Mouse (Mus musculus) embryonic facial prominence, embryonic 13.5 days (tissue): ENCODE results near the gene Cox5a. TPM values are rescaled to one million over a fixed set of nuclear protein-coding genes. Genes with fewer than 3 reads are reported as not detected.

ENCODE experiments used
- ATAC-seq: fragments of 200-750 bp; cut with Nextera tagmentation; 2 replicates; pipeline ENCODE4 v1.8.0; 2017; ENCODE audit warnings: low read depth; ENCODE audit not compliant: insufficient number of reproducible peaks, insufficient read depth, low FRiP score, low TSS enrichment
- H3K27ac ChIP-seq: fragments of 300-500 bp; sonication (generic); 2 replicates; pipeline ENCODE4 v1.5.1; 2015; ENCODE audit warnings: moderate library complexity, mild to moderate bottlenecking, inconsistent platforms
- H3K27me3 ChIP-seq: fragments of 300-500 bp; sonication (generic); 2 replicates; pipeline ENCODE4 v1.6.1; 2015; ENCODE audit warnings: mild to moderate bottlenecking, inconsistent platforms
- H3K36me3 ChIP-seq: fragments of 300-500 bp; sonication (generic); 2 replicates; pipeline ENCODE4 v1.6.1; 2015; ENCODE audit warnings: mild to moderate bottlenecking, inconsistent platforms
- H3K4me1 ChIP-seq: fragments of 300-500 bp; sonication (generic); 2 replicates; pipeline ENCODE4 v1.6.1; 2015; ENCODE audit warnings: inconsistent platforms
- H3K4me2 ChIP-seq: fragments of 300-500 bp; sonication (generic); 2 replicates; pipeline ENCODE4 v1.6.1; 2015; ENCODE audit warnings: moderate library complexity, mild to moderate bottlenecking, inconsistent platforms
- H3K4me3 ChIP-seq: fragments of 300-500 bp; sonication (generic); 2 replicates; pipeline ENCODE4 v1.5.1; 2015; ENCODE audit warnings: mild to moderate bottlenecking, inconsistent platforms
- H3K9ac ChIP-seq: fragments of 300-500 bp; sonication (generic); 2 replicates; pipeline ENCODE4 v1.6.1; 2015; ENCODE audit warnings: mild to moderate bottlenecking, inconsistent platforms
- H3K9me3 ChIP-seq: fragments of 300-500 bp; sonication (generic); 2 replicates; pipeline ENCODE4 v1.6.1; 2016; ENCODE audit warnings: inconsistent platforms
- WGBS: fragments of 180-500 bp; shearing (Covaris S2); methylation state at CpG from one replicate; pipeline ENCODE4 v1.1.7; 2015; ENCODE audit warnings: mixed read lengths; 5-methylcytosine and 5-hydroxymethylcytosine counted together
- polyA plus RNA-seq: library from polyadenylated mRNA; unstranded; fragments of >200 nt; fragmentation: Nextera tagmentation; extraction: Ambion mirVana; gene quantifications from 2 replicates; pipeline ENCODE4 v1.2.1, GENCODE M21; 2015

The Cox5a gene
- polyA plus RNA-seq, 1 experiment from 2014 or later: 528 TPM

DNA sequence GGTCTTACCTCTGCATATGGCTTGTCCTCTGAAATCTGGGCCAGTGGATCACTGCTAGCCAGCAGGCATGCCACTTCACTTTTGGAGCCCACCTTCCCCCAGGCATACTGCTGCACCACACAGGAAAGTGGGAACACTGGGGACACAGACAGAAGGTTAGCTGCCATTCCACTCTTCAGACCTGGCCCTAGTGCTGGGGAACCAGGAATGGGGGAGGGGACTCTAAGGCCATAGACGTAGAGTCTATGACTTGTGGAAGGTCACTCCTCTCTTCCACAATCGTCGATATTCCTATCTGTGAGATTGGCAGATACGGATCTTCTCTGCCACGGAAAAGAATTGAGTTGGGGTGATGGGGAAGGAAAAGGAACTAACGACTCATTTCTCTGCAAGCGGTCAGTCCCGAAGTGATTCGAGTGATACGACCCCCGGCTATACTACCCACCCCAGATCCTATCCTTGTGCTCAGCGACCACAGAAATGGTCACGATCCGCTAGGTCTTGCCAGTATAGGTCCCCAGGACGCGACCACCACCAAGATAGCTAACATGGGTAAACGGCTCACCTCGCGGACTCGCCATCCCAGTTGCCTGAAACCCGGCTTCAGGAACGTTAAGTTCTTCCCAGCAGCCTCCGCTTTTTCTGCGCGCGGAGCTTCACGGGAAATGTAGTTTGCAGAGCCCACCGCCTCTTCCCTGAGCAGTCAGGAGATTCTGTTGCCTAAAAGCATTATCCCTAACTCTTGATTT, 31.2 kb downstream of the Cox5a start, which contains the start of gene Mpi:
TSS of gene Mpi (minus strand) at position 625 of the 749 bp plus-strand sequence.
- H3K4me3 ChIP-seq: peak within 1 kb of the TSS; percentile 66
- peak within 1 kb of the TSS; percentile 84 for H3K4me2 ChIP-seq
- 0% methylated on average over 28 of the region's 28 CpGs for WGBS
- H3K27me3 ChIP-seq: no peaks in the 10 kb centered on the region
- no peak within 1 kb of the TSS for H3K27ac ChIP-seq
- peak within 1 kb of the TSS; percentile 79 for H3K9ac ChIP-seq
- H3K4me1 ChIP-seq: peaks cover 7% of the 10 kb centered on the region
- H3K9me3 ChIP-seq: no peaks in the 10 kb centered on the region
- no peak for ATAC-seq
- H3K36me3 ChIP-seq: peaks cover 32% of the 10 kb centered on the region

DNA sequence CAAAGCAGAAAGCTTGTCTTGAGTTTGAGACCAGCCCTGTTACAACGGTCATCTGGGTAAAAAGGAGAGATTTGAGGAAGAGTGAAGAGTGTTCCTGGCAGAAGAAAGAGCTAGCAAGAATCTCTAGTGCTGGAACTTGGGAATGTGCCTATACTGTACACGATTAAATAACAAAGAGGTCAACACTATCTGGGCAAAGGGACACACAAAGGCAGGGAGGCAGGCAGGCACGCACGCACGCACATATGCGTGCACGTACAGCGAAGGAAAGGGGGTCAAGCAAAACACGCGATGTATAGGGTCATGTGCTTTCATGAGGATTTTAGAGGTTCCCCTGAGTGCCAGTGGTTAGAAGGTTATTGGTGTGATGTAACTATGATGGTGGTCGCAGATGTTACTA, 32.0 kb downstream of the Cox5a start:
- Histone ChIP-seq H3K4me1 (peaks cover 7% of the 10 kb centered on the region), H3K4me2 (no peak overlapping the region)

DNA sequence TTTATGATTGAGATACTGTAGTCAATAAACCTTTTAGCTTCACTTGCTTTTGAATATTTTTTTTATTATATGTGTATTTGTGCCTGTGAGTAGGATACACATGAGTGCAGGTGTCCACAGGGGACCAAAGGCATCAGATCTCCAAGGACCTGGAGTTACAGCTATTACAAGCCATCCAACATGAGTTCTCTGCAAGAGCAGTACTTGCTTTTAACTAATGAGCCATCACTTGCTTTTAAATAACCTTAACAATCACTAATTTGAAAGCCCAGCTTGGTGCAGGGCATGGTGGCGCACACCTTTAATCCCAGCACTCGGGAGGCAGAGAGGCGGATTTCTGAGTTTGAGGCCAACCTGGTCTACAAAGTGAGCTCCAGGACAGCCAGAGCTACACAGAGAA, 33.7 kb downstream of the Cox5a start:
- Histone ChIP-seq H3K27ac (no peak overlapping the region), H3K4me3 (no peak overlapping the region), H3K36me3 (peaks cover 8% of the 10 kb centered on the region), H3K9ac (no peak overlapping the region), H3K4me2 (no peak overlapping the region), H3K27me3 (no peaks in the 10 kb centered on the region; the same call in 1 of the 2 replicates), H3K9me3 (no peaks in the 10 kb centered on the region), H3K4me1 (peaks cover 7% of the 10 kb centered on the region)
- 44% methylated on average over 3 of the region's 3 CpGs for WGBS
- no peak for ATAC-seq

More for the DNA sequence above, 32.0 kb downstream of the Cox5a start:
- H3K4me3 ChIP-seq: no peak overlapping the region
- no peak overlapping the region for H3K27ac ChIP-seq
- 71% methylated on average over 11 of the region's 11 CpGs for WGBS
- ATAC-seq: no peak
- H3K36me3 ChIP-seq: peaks cover 24% of the 10 kb centered on the region
- no peaks in the 10 kb centered on the region for H3K9me3 ChIP-seq
- H3K27me3 ChIP-seq: no peaks in the 10 kb centered on the region
- H3K9ac ChIP-seq: no peak overlapping the region

DNA sequence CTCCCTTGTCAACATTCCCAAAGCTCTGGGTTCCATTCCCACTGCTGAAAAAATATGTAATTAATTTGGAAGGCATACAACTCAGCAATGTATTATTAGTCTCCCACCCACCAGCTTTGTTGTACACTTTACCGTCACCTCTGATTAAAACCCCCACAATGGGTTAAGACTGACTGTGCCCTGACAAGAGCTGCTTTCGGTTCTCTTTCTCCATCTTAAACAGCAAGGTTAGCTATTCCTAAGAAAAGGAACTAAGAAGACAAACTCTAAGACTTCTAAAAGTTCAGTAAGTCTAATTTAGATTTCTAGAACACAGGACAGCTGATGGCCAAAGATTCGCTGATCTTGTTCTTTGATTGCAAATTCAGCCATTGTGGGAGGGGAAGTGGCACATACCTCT, 36.1 kb downstream of the Cox5a start:
- H3K9me3 ChIP-seq: no peaks in the 10 kb centered on the region
- H3K36me3 ChIP-seq: no peaks in the 10 kb centered on the region
- no peak overlapping the region for H3K4me2 ChIP-seq
- no peak overlapping the region for H3K27ac ChIP-seq
- 72% methylated on average over 3 of the region's 3 CpGs for WGBS
- no peak for ATAC-seq
- no peaks in the 10 kb centered on the region; the same call in 1 of the 2 replicates for H3K27me3 ChIP-seq
- peaks cover 15% of the 10 kb centered on the region for H3K4me1 ChIP-seq
- no peak overlapping the region for H3K4me3 ChIP-seq
- H3K9ac ChIP-seq: no peak overlapping the region

DNA sequence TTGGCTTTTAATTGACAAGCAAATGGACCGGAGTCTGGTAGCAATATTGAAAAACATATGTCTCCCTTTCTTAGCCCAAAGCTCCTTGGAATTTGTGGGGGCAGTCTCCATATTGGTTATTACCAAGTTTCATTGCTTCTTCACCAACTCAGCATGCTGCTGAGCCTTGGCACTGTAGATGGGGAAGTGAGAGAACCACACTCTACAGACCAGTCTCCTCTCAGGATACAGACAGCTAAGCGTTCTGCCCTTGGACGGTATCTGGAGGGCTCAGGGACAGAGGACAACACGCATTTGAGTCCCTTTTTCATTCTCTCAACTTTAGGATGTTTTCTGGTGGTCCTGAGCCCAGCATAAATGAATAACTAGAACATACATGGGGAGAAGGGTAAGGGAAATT, 37.6 kb downstream of the Cox5a start:
- Histone ChIP-seq H3K36me3 (no peaks in the 10 kb centered on the region), H3K9me3 (no peaks in the 10 kb centered on the region), H3K4me1 (peaks cover 26% of the 10 kb centered on the region), H3K27me3 (no peaks in the 10 kb centered on the region; the same call in 1 of the 2 replicates), H3K27ac (no peak overlapping the region), H3K4me3 (no peak overlapping the region), H3K9ac (no peak overlapping the region), H3K4me2 (no peak overlapping the region)
- 85% methylated on average over 4 of the region's 4 CpGs for WGBS
- no peak for ATAC-seq

DNA sequence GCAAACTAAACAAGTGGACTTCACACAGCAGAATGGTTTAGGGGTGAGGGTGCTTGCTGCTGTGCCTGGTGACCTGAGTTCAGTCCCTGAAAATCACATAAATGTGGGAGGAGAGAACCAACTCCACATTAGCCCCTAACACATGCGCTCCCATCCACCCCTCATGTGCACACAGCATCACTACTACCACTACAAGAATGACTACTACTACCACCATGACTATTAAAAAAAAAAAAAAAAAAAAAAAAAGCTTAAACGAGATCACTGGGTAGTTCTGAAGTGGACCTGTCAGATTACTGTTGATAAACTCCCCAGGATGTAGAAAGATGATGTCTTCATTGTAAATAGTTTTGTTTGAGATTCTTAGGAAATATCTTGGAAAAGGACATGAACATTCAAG, 38.5 kb downstream of the Cox5a start:
- H3K27me3 ChIP-seq: no peaks in the 10 kb centered on the region; the same call in 1 of the 2 replicates
- WGBS: 62% methylated on average over 2 of the region's 2 CpGs
- no peak overlapping the region for H3K4me2 ChIP-seq
- H3K36me3 ChIP-seq: no peaks in the 10 kb centered on the region
- no peak overlapping the region for H3K9ac ChIP-seq
- H3K4me1 ChIP-seq: peaks cover 26% of the 10 kb centered on the region
- no peaks in the 10 kb centered on the region for H3K9me3 ChIP-seq
- H3K4me3 ChIP-seq: no peak overlapping the region
- no peak for ATAC-seq
- H3K27ac ChIP-seq: no peak overlapping the region

DNA sequence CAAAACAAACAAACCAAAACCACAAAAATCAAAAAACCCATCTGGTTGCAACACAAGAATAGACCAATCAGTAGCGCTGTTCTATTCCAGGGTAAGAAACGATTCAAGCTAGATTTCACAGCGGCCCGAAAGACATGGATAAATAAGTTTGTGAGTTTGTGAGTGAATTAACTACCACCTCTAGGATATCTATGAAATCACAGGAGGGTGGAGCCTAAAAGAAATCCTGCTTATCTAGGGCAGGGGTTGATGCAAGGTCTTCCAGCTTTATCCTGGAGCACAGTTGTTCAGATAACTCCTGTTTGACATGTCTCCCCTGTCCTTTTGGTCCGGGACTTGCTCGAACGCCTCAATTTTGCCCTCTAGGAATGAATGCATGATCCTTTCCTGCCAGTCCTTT, 39.2 kb downstream of the Cox5a start:
- 28% methylated on average over 7 of the region's 7 CpGs for WGBS
- peak overlapping the region; percentile 84 for H3K4me2 ChIP-seq
- no peaks in the 10 kb centered on the region; the same call in 1 of the 2 replicates for H3K27me3 ChIP-seq
- peak overlapping the region; percentile 84 for H3K9ac ChIP-seq
- H3K4me1 ChIP-seq: peaks cover 26% of the 10 kb centered on the region
- no peak for ATAC-seq
- peak overlapping the region; percentile 69 for H3K4me3 ChIP-seq
- no peaks in the 10 kb centered on the region for H3K9me3 ChIP-seq
- H3K27ac ChIP-seq: 0 out of 2 replicates have a peak overlapping the region, but pooled peaks have one; percentile 18
- H3K36me3 ChIP-seq: no peaks in the 10 kb centered on the region

DNA sequence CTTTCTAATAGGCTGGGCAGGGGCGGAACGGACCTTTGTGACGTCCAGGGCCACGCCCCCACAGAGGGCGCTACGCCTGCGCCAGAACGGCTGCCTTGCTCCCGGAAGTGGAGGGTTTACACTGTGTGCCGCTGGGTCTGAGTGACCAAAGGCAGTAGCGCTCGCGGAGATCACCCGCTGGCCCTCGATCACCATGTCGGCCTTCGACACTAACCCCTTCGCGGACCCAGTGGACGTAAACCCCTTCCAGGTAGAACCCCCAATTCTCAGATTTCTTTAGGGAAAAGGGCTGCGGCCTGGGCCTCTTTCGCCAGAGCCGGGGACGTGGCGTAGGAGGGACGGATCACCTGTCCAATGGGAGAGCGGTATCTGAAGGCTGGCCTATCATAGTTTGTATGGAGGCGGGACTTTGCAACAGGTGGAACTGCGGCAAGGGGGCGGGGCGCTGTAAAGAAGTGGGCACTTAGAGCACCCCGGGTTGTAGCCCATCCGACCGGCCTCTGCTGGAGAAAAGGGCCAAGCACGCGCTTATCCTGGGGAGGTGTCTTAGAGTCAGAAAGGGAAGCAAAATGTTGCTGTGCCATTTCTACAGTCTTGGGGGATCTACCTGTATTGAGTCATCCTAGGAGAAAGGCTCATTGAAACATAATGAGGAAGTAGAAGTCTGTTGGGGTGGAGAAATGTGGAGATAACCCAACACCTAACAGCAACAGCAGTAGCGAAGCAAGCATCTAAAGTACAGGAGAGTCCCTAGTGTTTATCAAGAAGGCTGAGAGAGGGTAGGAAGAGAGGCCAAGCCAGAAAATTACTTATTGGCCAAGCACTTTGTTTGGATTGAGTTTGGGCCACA, 40.0 kb downstream of the Cox5a start, which contains the start of gene Scamp2:
TSS of gene Scamp2 (plus strand) at position 83 of the 850 bp plus-strand sequence.
- H3K9ac ChIP-seq: peak within 1 kb of the TSS; percentile 84
- H3K4me1 ChIP-seq: peaks cover 33% of the 10 kb centered on the region
- H3K4me2 ChIP-seq: peak within 1 kb of the TSS; percentile 84
- ATAC-seq: peak; percentile 98
- no peaks in the 10 kb centered on the region for H3K9me3 ChIP-seq
- peak within 1 kb of the TSS; percentile 77; the same call in 1 of the 2 replicates for H3K27ac ChIP-seq
- peak within 1 kb of the TSS; percentile 69 for H3K4me3 ChIP-seq
- no peaks in the 10 kb centered on the region; the same call in 1 of the 2 replicates for H3K27me3 ChIP-seq
- under 1% methylated on average over 37 of the region's 37 CpGs for WGBS
- no peaks in the 10 kb centered on the region for H3K36me3 ChIP-seq

DNA sequence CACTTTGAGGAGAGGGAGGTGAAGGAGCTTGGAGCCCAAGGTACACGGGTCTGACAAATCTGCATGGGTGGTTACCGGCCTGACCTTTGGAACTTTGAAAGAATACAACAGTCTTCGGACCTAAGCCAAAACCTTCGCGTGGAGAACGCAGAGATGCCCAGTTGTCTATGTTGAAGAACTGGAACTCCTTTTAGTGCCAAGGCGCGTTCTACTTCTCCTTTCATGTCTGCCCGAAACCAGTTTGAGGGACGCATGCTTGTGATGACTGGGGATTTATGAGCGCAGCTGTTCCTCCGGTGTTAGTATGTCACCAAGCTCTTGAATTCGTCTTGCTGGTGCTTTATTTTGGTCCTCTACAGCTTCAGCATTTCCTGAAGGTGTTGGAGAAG, 40.6 kb downstream of the Cox5a start:
- Histone ChIP-seq H3K27ac (no peak overlapping the region), H3K9me3 (no peaks in the 10 kb centered on the region)

DNA sequence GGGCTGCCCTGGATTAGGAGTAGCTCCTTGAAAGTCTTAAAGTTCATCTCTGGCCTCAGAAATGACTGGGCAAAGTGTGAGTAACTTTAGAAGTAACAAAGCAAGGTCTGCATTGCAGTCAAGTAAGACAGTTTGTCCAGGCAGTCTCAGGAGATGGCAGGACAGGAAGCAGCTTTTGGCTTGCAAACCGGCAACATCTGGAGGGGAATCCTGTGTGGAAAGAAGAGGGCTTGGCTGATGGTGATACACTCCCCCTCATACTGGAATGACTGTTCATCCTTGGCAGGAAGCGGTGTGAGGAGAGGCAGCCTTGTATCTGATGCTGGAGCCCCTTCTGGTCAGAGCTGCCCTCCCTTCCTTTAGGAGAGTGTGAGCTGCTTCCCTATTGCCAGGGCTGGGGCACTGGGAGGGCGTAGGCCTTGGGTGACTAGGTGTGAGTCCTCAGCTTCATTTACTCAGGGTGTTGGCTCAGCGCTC, 41.9 kb downstream of the Cox5a start:
- H3K9ac ChIP-seq: peak overlapping the region; percentile 44; the same call in 1 of the 2 replicates
- H3K4me3 ChIP-seq: no peak overlapping the region
- WGBS: 69% methylated on average over 4 of the region's 4 CpGs
- H3K4me1 ChIP-seq: peaks cover 34% of the 10 kb centered on the region
- no peak overlapping the region for H3K4me2 ChIP-seq
- H3K9me3 ChIP-seq: no peaks in the 10 kb centered on the region
- ATAC-seq: no peak
- H3K27ac ChIP-seq: no peak overlapping the region
- H3K27me3 ChIP-seq: no peaks in the 10 kb centered on the region; the same call in 1 of the 2 replicates
- peaks cover 3% of the 10 kb centered on the region for H3K36me3 ChIP-seq

More for the DNA sequence above, 40.6 kb downstream of the Cox5a start:
- Histone ChIP-seq H3K36me3 (no peaks in the 10 kb centered on the region), H3K4me1 (peaks cover 34% of the 10 kb centered on the region), H3K4me3 (peak overlapping the region; percentile 69), H3K4me2 (peak overlapping the region; percentile 84), H3K27me3 (no peaks in the 10 kb centered on the region; the same call in 1 of the 2 replicates), H3K9ac (peak overlapping the region; percentile 84)
- ATAC-seq: no peak
- WGBS: 82% methylated on average over 13 of the region's 13 CpGs

DNA sequence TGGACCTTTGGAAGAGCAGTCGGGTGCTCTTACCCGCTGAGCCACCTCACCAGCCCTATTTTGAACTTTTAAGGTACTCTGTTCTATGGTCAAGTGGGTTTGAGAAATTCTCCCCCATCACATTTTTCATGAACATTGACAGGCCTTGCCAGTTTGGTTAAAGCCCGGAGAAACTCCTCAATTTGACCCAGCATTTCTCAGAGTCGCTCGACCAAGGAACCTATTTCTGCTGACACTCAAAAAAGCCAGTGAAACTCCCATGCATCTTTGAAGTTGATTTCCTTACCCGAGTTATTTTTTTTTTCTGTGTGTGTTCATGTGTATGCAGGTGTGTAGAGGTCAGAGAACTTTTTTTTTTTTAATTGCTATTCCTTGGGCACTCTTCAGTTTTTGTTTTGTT, 43.5 kb downstream of the Cox5a start:
- no peaks in the 10 kb centered on the region for H3K27me3 ChIP-seq
- H3K4me3 ChIP-seq: no peak overlapping the region
- no peak overlapping the region for H3K27ac ChIP-seq
- WGBS: 90% methylated on average over 6 of the region's 6 CpGs
- H3K36me3 ChIP-seq: peaks cover 20% of the 10 kb centered on the region
- no peak for ATAC-seq
- no peak overlapping the region for H3K9ac ChIP-seq
- H3K4me1 ChIP-seq: peaks cover 34% of the 10 kb centered on the region
- H3K9me3 ChIP-seq: no peaks in the 10 kb centered on the region
- H3K4me2 ChIP-seq: no peak overlapping the region
